Mouse (Mus musculus) adrenal gland, postnatal 4 days (tissue): Measurements from ENCODE around the gene Jph3. TPM values are rescaled to one million over a fixed set of nuclear protein-coding genes. Genes with fewer than 3 reads are reported as not detected.

Experiments used
- DNase-seq, 2 experiments: peaks; one replicate each; pipeline ENCODE4 v3.0.0; 2021 to 2022; ENCODE audit warnings: low spot score in 2 of 2, mixed read lengths in 2 of 2
- total RNA-seq, 2 experiments: library from RNA; stranded (reverse); gene quantifications; 2 replicates each; pipeline ENCODE4 v1.2.3; 2021

The Jph3 gene
- total RNA-seq, 2 experiments from 2014 or later: 5.0 to 5.8 TPM

GRCm38 (mm10) chr8:121829048-121829776 lies 99.8 kb downstream of the Jph3 start, which contains the start of gene Klhdc4:
Klhdc4 (minus strand) TSS chr8:121829569.
- peak; percentile 76 to 79 for DNase-seq

GRCm38 (mm10) chr8:121829777-121830362 lies 100.4 kb downstream of the Jph3 start:
- DNase-seq: no peak

- DNase-seq: no peak
Measured at GRCm38 (mm10) chr8:121832061-121832460, 102.6 kb downstream of the Jph3 start.

- DNase-seq: no peak
Measured at GRCm38 (mm10) chr8:121832503-121832902, 103.1 kb downstream of the Jph3 start.

- DNase-seq: no peak
Measured at GRCm38 (mm10) chr8:121841242-121841641, 111.8 kb downstream of the Jph3 start.

- no peak for DNase-seq
Measured at GRCm38 (mm10) chr8:121842064-121842955, 112.9 kb downstream of the Jph3 start.

- DNase-seq: no peak
Measured at GRCm38 (mm10) chr8:121843184-121843733, 113.8 kb downstream of the Jph3 start.

Other genes with a start within 250 kb of the Jph3 start
- gene 1700018B08Rik, start 185.3 kb upstream of the Jph3 start, total RNA-seq: not detected
- 10 to 100 TPM; 25.5 to 30.5 TPM for gene Fbxo31, start 150.8 kb upstream of the Jph3 start, total RNA-seq
- 100 to 1,000 TPM; 131 to 133 TPM for gene Map1lc3b, start 139.3 kb upstream of the Jph3 start, total RNA-seq
- gene Zcchc14, start 76.7 kb upstream of the Jph3 start, total RNA-seq: 10 to 100 TPM; 60.9 to 65.2 TPM
- gene Klhdc4, start 99.9 kb downstream of the Jph3 start, total RNA-seq: 10 to 100 TPM; 29.9 TPM
- gene Slc7a5, start 178.1 kb downstream of the Jph3 start, total RNA-seq: 10 to 100 TPM; 56.2 to 59.0 TPM
- gene Car5a, start 215.3 kb downstream of the Jph3 start, total RNA-seq: under 1 TPM in 1 of 2 experiments, not detected in 1; 0.76 TPM
- 10 to 100 TPM; 14.0 to 15.7 TPM for gene Banp, start 220.1 kb downstream of the Jph3 start, total RNA-seq